Mouse (Mus musculus): ENCODE results near the gene Acp7. TPM values are rescaled to one million over a fixed set of nuclear protein-coding genes. Genes with fewer than 3 reads are reported as not detected.

Gene Acp7
- polyA plus RNA-seq, 1 experiment from 2014 or later = 1.3 TPM

DNA sequence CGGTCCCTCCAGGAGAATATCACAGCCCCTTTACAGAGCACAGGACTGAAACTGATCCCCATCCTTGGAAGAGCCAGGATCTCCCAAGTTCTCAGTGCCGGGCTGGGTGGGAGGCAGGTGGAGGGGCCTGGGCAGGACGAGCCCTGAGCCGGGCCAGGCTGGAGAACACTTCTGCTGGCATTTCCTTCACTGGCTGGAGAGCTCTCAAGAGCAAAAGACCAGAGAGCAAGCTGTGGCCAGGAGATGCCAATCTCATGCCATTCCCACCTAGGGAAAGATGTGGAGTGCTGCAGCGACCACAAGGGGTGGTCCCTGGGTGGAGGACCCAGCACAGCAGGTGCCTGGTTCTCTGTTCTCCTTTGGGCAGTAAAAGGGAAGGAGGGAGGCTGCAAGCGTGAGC lies 46.1 kb downstream of the Acp7 start:
- H3K4me2 ChIP-seq (replicated peaks) = no peak overlapping the region
- no peak overlapping the region for H3K4me3 ChIP-seq (replicated peaks)
- H3K27me3 ChIP-seq = no peaks in the 10 kb centered on the region
- peaks cover 68% of the 10 kb centered on the region for H3K4me1 ChIP-seq
- H3K27ac ChIP-seq (replicated peaks) = no peak overlapping the region
- H3K36me3 ChIP-seq = no peaks in the 10 kb centered on the region
- no peak for ATAC-seq (ENCODE audit: insufficient number of reproducible peaks, low FRiP score, low TSS enrichment, low read depth)
- H3K9me3 ChIP-seq (replicated peaks) = no peaks in the 10 kb centered on the region
- whole genome bisulfite sequencing = 78% methylated on average over 6 of the region's 6 CpGs
- H3K9ac ChIP-seq = no peak overlapping the region

DNA sequence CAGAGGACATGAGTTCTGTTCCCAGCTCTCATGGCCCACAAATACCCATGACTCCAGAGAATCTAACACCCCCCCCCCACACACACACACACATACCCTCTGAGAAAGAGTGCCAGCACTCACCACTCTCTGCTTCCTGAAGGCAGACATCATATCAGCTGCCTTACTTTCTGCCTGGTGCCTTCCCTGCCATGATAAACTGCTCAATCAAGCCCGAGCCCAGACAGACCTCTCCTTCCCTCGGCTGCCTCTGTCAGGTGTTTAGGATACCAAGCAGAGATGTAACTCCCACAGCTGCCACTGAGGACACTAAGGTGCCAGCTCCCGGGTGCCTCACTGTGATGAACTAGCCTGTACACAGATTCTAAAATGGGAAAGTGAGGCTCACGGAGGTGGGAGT lies 46.7 kb downstream of the Acp7 start:
- no peaks in the 10 kb centered on the region for H3K36me3 ChIP-seq
- ATAC-seq (ENCODE audit: insufficient number of reproducible peaks, low FRiP score, low TSS enrichment, low read depth) = no peak
- H3K9me3 ChIP-seq (replicated peaks) = no peaks in the 10 kb centered on the region
- 0 out of 2 replicates have a peak overlapping the region, but pooled peaks have one; percentile 35 for H3K27ac ChIP-seq (replicated peaks)
- no peak overlapping the region for H3K4me2 ChIP-seq (replicated peaks)
- H3K27me3 ChIP-seq = no peaks in the 10 kb centered on the region
- 77% methylated on average over 4 of the region's 4 CpGs for WGBS
- H3K9ac ChIP-seq = no peak overlapping the region
- H3K4me3 ChIP-seq (replicated peaks) = no peak overlapping the region
- H3K4me1 ChIP-seq = peaks cover 73% of the 10 kb centered on the region

- no peaks in the 10 kb centered on the region for H3K27me3 ChIP-seq
- no peaks in the 10 kb centered on the region for H3K9me3 ChIP-seq (replicated peaks)
- H3K9ac ChIP-seq = no peak overlapping the region
- H3K36me3 ChIP-seq = no peaks in the 10 kb centered on the region
- 65% methylated on average over 8 of the region's 8 CpGs for WGBS
- H3K27ac ChIP-seq (replicated peaks) = 0 out of 2 replicates have a peak overlapping the region, but pooled peaks have one; percentile 35
- no peak for ATAC-seq (ENCODE audit: insufficient number of reproducible peaks, low FRiP score, low TSS enrichment, low read depth)
- no peak overlapping the region for H3K4me2 ChIP-seq (replicated peaks)
- no peak overlapping the region for H3K4me3 ChIP-seq (replicated peaks)
- peaks cover 75% of the 10 kb centered on the region for H3K4me1 ChIP-seq
Observed at GRCm38 (mm10) chr7:28583570-28584344, 47.4 kb downstream of the Acp7 start.

DNA sequence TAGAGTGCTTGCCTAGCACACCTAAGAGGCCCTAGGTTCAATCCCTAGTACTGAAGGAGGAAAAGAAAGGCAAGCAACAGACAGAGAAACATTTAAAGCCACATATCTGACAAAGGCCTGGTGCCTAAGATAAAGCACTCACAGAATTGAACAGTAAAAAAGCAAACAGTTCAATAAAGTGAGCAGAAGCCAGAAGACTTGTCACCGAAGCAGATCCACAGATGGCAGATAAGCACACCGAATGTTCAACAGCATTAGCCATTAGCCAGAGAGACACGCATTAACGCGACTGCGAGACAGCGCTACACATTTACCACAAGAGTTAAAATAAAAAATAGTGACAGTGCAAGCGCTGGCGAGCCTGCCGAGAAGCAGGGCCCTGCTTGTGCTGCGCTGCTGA lies 48.3 kb downstream of the Acp7 start:
- H3K4me2 ChIP-seq (replicated peaks) = no peak overlapping the region

GRCm38 (mm10) chr7:28581721-28582120 lies 49.4 kb downstream of the Acp7 start:
- Histone ChIP-seq H3K9ac (no peak overlapping the region), H3K27ac (replicated peaks) (no peak overlapping the region), H3K27me3 (no peaks in the 10 kb centered on the region), H3K4me2 (replicated peaks) (no peak overlapping the region), H3K4me3 (replicated peaks) (no peak overlapping the region), H3K9me3 (replicated peaks) (no peaks in the 10 kb centered on the region), H3K36me3 (no peaks in the 10 kb centered on the region), H3K4me1 (peaks cover 77% of the 10 kb centered on the region)
- 75% methylated on average over 4 of the region's 4 CpGs for WGBS
- no peak for ATAC-seq (ENCODE audit: insufficient number of reproducible peaks, low FRiP score, low TSS enrichment, low read depth)

More for the DNA sequence above, 48.3 kb downstream of the Acp7 start:
- no peaks in the 10 kb centered on the region for H3K36me3 ChIP-seq
- H3K4me1 ChIP-seq = peaks cover 77% of the 10 kb centered on the region
- no peak for ATAC-seq (ENCODE audit: insufficient number of reproducible peaks, low FRiP score, low TSS enrichment, low read depth)
- no peak overlapping the region for H3K4me3 ChIP-seq (replicated peaks)
- WGBS = 75% methylated on average over 11 of the region's 11 CpGs
- H3K27me3 ChIP-seq = no peaks in the 10 kb centered on the region
- H3K27ac ChIP-seq (replicated peaks) = no peak overlapping the region
- no peaks in the 10 kb centered on the region for H3K9me3 ChIP-seq (replicated peaks)
- H3K9ac ChIP-seq = no peak overlapping the region

GRCm38 (mm10) chr7:28579826-28580225 lies 51.3 kb downstream of the Acp7 start:
- peaks cover 78% of the 10 kb centered on the region for H3K4me1 ChIP-seq
- no peak for ATAC-seq (ENCODE audit: insufficient number of reproducible peaks, low FRiP score, low TSS enrichment, low read depth)
- no peak overlapping the region for H3K9ac ChIP-seq
- H3K4me3 ChIP-seq (replicated peaks) = no peak overlapping the region
- H3K4me2 ChIP-seq (replicated peaks) = no peak overlapping the region
- no peaks in the 10 kb centered on the region for H3K27me3 ChIP-seq
- H3K27ac ChIP-seq (replicated peaks) = no peak overlapping the region
- H3K36me3 ChIP-seq = no peaks in the 10 kb centered on the region
- H3K9me3 ChIP-seq (replicated peaks) = no peaks in the 10 kb centered on the region
- WGBS = 62% methylated on average over 5 of the region's 5 CpGs

DNA sequence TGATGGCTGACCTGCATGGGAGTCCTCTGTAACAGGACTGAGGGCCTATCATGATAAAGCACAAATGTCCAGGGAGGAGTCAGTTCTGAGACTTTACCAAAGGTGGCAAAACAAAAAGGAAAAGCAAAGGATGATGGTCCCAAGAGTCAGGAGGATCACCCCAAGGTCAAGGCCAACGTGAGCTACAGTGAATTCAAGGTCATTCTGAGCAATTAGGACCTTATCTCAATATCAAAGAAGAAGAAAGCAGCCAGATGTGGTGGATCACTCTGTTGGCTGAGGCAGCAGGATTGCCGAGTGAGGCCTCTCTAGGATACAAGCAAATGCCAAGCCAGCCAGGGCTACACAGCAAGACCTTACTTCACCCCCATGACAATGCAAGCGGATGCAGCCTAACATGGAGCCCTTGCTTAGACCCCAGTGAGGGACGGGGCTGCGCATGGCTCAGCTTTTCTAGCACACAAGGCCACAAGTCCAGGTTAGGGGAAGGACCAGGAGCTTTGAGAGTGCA lies 52.5 kb downstream of the Acp7 start:
- 73% methylated on average over 5 of the region's 5 CpGs for WGBS
- no peak overlapping the region for H3K4me2 ChIP-seq (replicated peaks)
- H3K4me1 ChIP-seq = peaks cover 66% of the 10 kb centered on the region
- no peaks in the 10 kb centered on the region for H3K36me3 ChIP-seq
- ATAC-seq (ENCODE audit: insufficient number of reproducible peaks, low FRiP score, low TSS enrichment, low read depth) = no peak
- H3K9me3 ChIP-seq (replicated peaks) = no peaks in the 10 kb centered on the region
- no peaks in the 10 kb centered on the region for H3K27me3 ChIP-seq
- peak overlapping the region; percentile 78; the same call in 1 of the 2 replicates for H3K27ac ChIP-seq (replicated peaks)
- no peak overlapping the region for H3K4me3 ChIP-seq (replicated peaks)
- H3K9ac ChIP-seq = no peak overlapping the region

GRCm38 (mm10) chr7:28577826-28578542 lies 53.1 kb downstream of the Acp7 start:
- no peak overlapping the region for H3K9ac ChIP-seq
- H3K36me3 ChIP-seq = no peaks in the 10 kb centered on the region
- 74% methylated on average over 9 of the region's 9 CpGs for WGBS
- peaks cover 59% of the 10 kb centered on the region for H3K4me1 ChIP-seq
- H3K27ac ChIP-seq (replicated peaks) = peak overlapping the region; percentile 78
- no peaks in the 10 kb centered on the region for H3K27me3 ChIP-seq
- no peak for ATAC-seq (ENCODE audit: insufficient number of reproducible peaks, low FRiP score, low TSS enrichment, low read depth)
- H3K9me3 ChIP-seq (replicated peaks) = no peaks in the 10 kb centered on the region
- no peak overlapping the region for H3K4me2 ChIP-seq (replicated peaks)
- H3K4me3 ChIP-seq (replicated peaks) = no peak overlapping the region

DNA sequence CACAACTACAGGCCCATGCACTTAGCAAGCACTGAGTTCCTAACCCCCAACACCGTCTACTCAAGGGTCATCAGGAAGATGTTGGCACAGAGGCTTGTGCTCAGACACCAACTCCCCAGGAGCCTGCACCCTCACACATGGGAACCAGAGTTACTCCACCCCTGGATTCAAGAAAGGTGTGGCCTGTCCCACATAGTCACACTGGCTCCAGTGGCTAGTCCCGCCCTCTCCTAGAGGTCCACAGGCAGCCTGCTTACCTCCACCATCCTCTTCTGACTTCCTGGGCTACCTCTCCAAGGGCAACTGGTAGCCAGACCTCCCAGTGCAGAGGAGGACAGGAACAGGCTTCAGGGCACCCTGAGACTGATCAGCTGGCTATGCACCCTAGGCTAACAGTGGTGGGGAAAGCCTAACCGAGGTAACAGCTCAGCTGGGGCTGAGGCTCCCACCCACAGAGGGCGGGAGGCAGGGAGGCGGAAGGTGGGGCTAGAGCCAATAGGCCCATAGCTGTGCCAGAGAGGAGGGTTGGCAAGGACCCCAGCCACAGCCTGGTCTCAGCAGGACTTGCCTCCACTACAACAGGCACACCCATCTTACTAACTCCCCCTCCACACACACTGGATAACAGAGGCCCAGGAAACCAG lies 54.7 kb downstream of the Acp7 start:
- H3K27ac ChIP-seq (replicated peaks) = peak overlapping the region; percentile 78
- no peak overlapping the region; the same call in 1 of the 2 replicates for H3K4me2 ChIP-seq (replicated peaks)
- no peaks in the 10 kb centered on the region for H3K36me3 ChIP-seq
- H3K9me3 ChIP-seq (replicated peaks) = no peaks in the 10 kb centered on the region
- WGBS = 56% methylated on average over 5 of the region's 5 CpGs
- ATAC-seq (ENCODE audit: insufficient number of reproducible peaks, low FRiP score, low TSS enrichment, low read depth) = peak; percentile 75
- peaks cover 64% of the 10 kb centered on the region for H3K4me1 ChIP-seq
- H3K9ac ChIP-seq = 0 out of 2 replicates have a peak overlapping the region, but pooled peaks have one; percentile 12
- no peak overlapping the region for H3K4me3 ChIP-seq (replicated peaks)
- H3K27me3 ChIP-seq = no peaks in the 10 kb centered on the region

- no peak for ATAC-seq (ENCODE audit: insufficient number of reproducible peaks, low FRiP score, low TSS enrichment, low read depth)
- H3K4me2 ChIP-seq (replicated peaks) = no peak overlapping the region
- 83% methylated on average over 11 of the region's 11 CpGs for WGBS
- no peaks in the 10 kb centered on the region for H3K27me3 ChIP-seq
- H3K9ac ChIP-seq = no peak overlapping the region
- no peaks in the 10 kb centered on the region for H3K36me3 ChIP-seq
- H3K4me3 ChIP-seq (replicated peaks) = no peak overlapping the region
- H3K27ac ChIP-seq (replicated peaks) = no peak overlapping the region
- H3K4me1 ChIP-seq = peaks cover 70% of the 10 kb centered on the region
- H3K9me3 ChIP-seq (replicated peaks) = no peaks in the 10 kb centered on the region
Observed at GRCm38 (mm10) chr7:28575597-28575996, 55.5 kb downstream of the Acp7 start.

GRCm38 (mm10) chr7:28573236-28573635 lies 57.9 kb downstream of the Acp7 start:
- H3K27ac ChIP-seq (replicated peaks) = no peak overlapping the region
- ATAC-seq (ENCODE audit: insufficient number of reproducible peaks, low FRiP score, low TSS enrichment, low read depth) = no peak
- H3K4me1 ChIP-seq = peaks cover 65% of the 10 kb centered on the region
- H3K4me2 ChIP-seq (replicated peaks) = no peak overlapping the region
- WGBS = 94% methylated on average over 3 of the region's 3 CpGs
- no peaks in the 10 kb centered on the region for H3K27me3 ChIP-seq
- H3K4me3 ChIP-seq (replicated peaks) = no peak overlapping the region
- no peak overlapping the region for H3K9ac ChIP-seq
- H3K9me3 ChIP-seq (replicated peaks) = no peaks in the 10 kb centered on the region
- H3K36me3 ChIP-seq = peaks cover 8% of the 10 kb centered on the region

Data from embryonic facial prominence, embryonic 15.5 days (tissue).